Mouse (Mus musculus) intestine, embryonic 14.5 days (tissue): ENCODE measurements around the gene Gm47995. TPM values are rescaled to one million over a fixed set of nuclear protein-coding genes. Genes with fewer than 3 reads are reported as not detected.

Experiments used
- ATAC-seq: fragments of 200-750 bp; cut with Nextera tagmentation; replicated peaks from 2 replicates; pipeline ENCODE4 v1.8.0; 2017; ENCODE audit warnings: low read depth, moderate number of reproducible peaks, moderate TSS enrichment, moderate library complexity; ENCODE audit not compliant: low FRiP score, low TSS enrichment
- DNase-seq: peaks from one replicate; pipeline ENCODE4 v3.0.0-alpha.2; 2018; ENCODE audit warnings: low spot score
- H3K27ac ChIP-seq: fragments of 300-500 bp; sonication (generic); 2 replicates; pipeline ENCODE4 v1.5.1; 2014; ENCODE audit warnings: low read depth, mild to moderate bottlenecking, control low read depth
- H3K27me3 ChIP-seq: fragments of 300-500 bp; sonication (generic); replicated peaks from 2 replicates; pipeline ENCODE4 v1.6.1; 2014; ENCODE audit warnings: low read length, control low read depth; ENCODE audit not compliant: control insufficient read depth, insufficient read depth
- H3K36me3 ChIP-seq: fragments of 300-500 bp; sonication (generic); 2 replicates; pipeline ENCODE4 v1.6.1; 2014; ENCODE audit warnings: low read length, control low read depth; ENCODE audit not compliant: control insufficient read depth, insufficient read depth
- H3K4me1 ChIP-seq: fragments of 300-500 bp; sonication (generic); replicated peaks from 2 replicates; pipeline ENCODE4 v1.6.1; 2014; ENCODE audit warnings: low read length, control low read depth, mixed read lengths; ENCODE audit not compliant: control insufficient read depth, insufficient read depth
- H3K4me2 ChIP-seq: fragments of 300-500 bp; sonication (generic); 2 replicates; pipeline ENCODE4 v1.6.1; 2014; ENCODE audit warnings: low read length
- H3K4me3 ChIP-seq: fragments of 300-500 bp; sonication (generic); 2 replicates; pipeline ENCODE4 v1.5.1; 2014; ENCODE audit warnings: low read depth, low read length, control low read depth, mixed read lengths
- H3K9ac ChIP-seq: fragments of 300-500 bp; sonication (generic); 2 replicates; pipeline ENCODE4 v1.6.1; 2014; ENCODE audit warnings: mild to moderate bottlenecking, low read length
- H3K9me3 ChIP-seq: fragments of 300-500 bp; sonication (generic); 2 replicates; pipeline ENCODE4 v1.6.1; 2016; ENCODE audit warnings: low read length, control low read depth; ENCODE audit not compliant: control insufficient read depth
- WGBS: fragments of 180-500 bp; shearing (Covaris S2); extraction: QIAGEN DNeasy Blood & Tissue Kit; methylation state at CpG from one replicate; pipeline ENCODE4 v1.1.7; 2014; 5-methylcytosine and 5-hydroxymethylcytosine counted together
- polyA plus RNA-seq: library from polyadenylated mRNA; unstranded; fragments of >200 nt; fragmentation: Nextera tagmentation; extraction: Ambion mirVana; gene quantifications from 2 replicates; pipeline ENCODE4 v1.2.1, GENCODE M21; 2014

Gene Gm47995
- polyA plus RNA-seq, 1 experiment from 2014 or later: not detected

- Histone ChIP-seq H3K4me3 (no peak overlapping the region), H3K9me3 (no peaks in the 10 kb centered on the region), H3K4me1 (no peaks in the 10 kb centered on the region), H3K27me3 (no peaks in the 10 kb centered on the region), H3K27ac (no peak overlapping the region), H3K9ac (no peak overlapping the region), H3K36me3 (no peaks in the 10 kb centered on the region), H3K4me2 (no peak overlapping the region)
- ATAC-seq (no peak), DNase-seq (no peak)
- 89% methylated on average over 2 of the region's 2 CpGs for WGBS
Observed at GRCm38 (mm10) chr1:151158857-151159510, 39.3 kb upstream of the Gm47995 start.

- Histone ChIP-seq H3K4me1 (0 out of 2 replicates have a peak, but pooled peaks cover 6% of the 10 kb centered on the region), H3K36me3 (no peaks in the 10 kb centered on the region), H3K9ac (no peak overlapping the region), H3K4me3 (no peak overlapping the region), H3K27ac (no peak overlapping the region), H3K9me3 (no peaks in the 10 kb centered on the region), H3K4me2 (no peak overlapping the region), H3K27me3 (no peaks in the 10 kb centered on the region)
- WGBS: 38% methylated on average over 8 of the region's 8 CpGs
- no peak for DNase-seq
- ATAC-seq: no peak; the same call in 1 of the 2 replicates
Observed at GRCm38 (mm10) chr1:151166031-151166430, 32.2 kb upstream of the Gm47995 start.

GRCm38 (mm10) chr1:151167297-151168047 is 30.8 kb upstream of the Gm47995 start:
- WGBS: 17% methylated on average over 12 of the region's 12 CpGs
- H3K27ac ChIP-seq: peak overlapping the region; percentile 55
- ATAC-seq: peak; percentile 63
- no peak overlapping the region for H3K9ac ChIP-seq
- DNase-seq: peak; percentile 57
- no peak overlapping the region; the same call in 1 of the 2 replicates for H3K4me2 ChIP-seq
- 0 out of 2 replicates have a peak, but pooled peaks cover 6% of the 10 kb centered on the region for H3K4me1 ChIP-seq
- no peaks in the 10 kb centered on the region for H3K9me3 ChIP-seq
- no peaks in the 10 kb centered on the region for H3K27me3 ChIP-seq
- H3K4me3 ChIP-seq: no peak overlapping the region
- no peaks in the 10 kb centered on the region for H3K36me3 ChIP-seq

- 60% methylated on average over 3 of the region's 3 CpGs for WGBS
- no peak overlapping the region for H3K4me3 ChIP-seq
- H3K27ac ChIP-seq: no peak overlapping the region
- 0 out of 2 replicates have a peak, but pooled peaks cover 6% of the 10 kb centered on the region for H3K4me1 ChIP-seq
- no peaks in the 10 kb centered on the region for H3K9me3 ChIP-seq
- DNase-seq: no peak
- no peak for ATAC-seq
- H3K36me3 ChIP-seq: no peaks in the 10 kb centered on the region
- H3K4me2 ChIP-seq: no peak overlapping the region
- H3K9ac ChIP-seq: no peak overlapping the region
- H3K27me3 ChIP-seq: no peaks in the 10 kb centered on the region
Observed at GRCm38 (mm10) chr1:151168637-151169036, 29.6 kb upstream of the Gm47995 start.

- 73% methylated on average over 2 of the region's 2 CpGs for WGBS
- no peak overlapping the region for H3K9ac ChIP-seq
- DNase-seq: no peak
- H3K27me3 ChIP-seq: no peaks in the 10 kb centered on the region
- H3K27ac ChIP-seq: no peak overlapping the region
- H3K9me3 ChIP-seq: no peaks in the 10 kb centered on the region
- H3K36me3 ChIP-seq: no peaks in the 10 kb centered on the region
- no peak overlapping the region for H3K4me2 ChIP-seq
- H3K4me3 ChIP-seq: no peak overlapping the region
- 0 out of 2 replicates have a peak, but pooled peaks cover 3% of the 10 kb centered on the region for H3K4me1 ChIP-seq
- ATAC-seq: no peak
Observed at GRCm38 (mm10) chr1:151171572-151172461, 26.4 kb upstream of the Gm47995 start.

GRCm38 (mm10) chr1:151177030-151177936 is 21.0 kb upstream of the Gm47995 start:
- H3K4me2 ChIP-seq: peak overlapping the region; percentile 43

GRCm38 (mm10) chr1:151177937-151178271 is 20.3 kb upstream of the Gm47995 start:
- no peak for ATAC-seq
- no peaks in the 10 kb centered on the region for H3K36me3 ChIP-seq
- H3K27me3 ChIP-seq: no peaks in the 10 kb centered on the region
- no peaks in the 10 kb centered on the region for H3K4me1 ChIP-seq
- H3K27ac ChIP-seq: peak overlapping the region; percentile 17; the same call in 1 of the 2 replicates
- no peaks in the 10 kb centered on the region for H3K9me3 ChIP-seq
- WGBS: 12% methylated on average over 4 of the region's 4 CpGs
- peak overlapping the region; percentile 17; the same call in 1 of the 2 replicates for H3K4me3 ChIP-seq
- no peak overlapping the region for H3K9ac ChIP-seq
- no peak for DNase-seq
- H3K4me2 ChIP-seq: peak overlapping the region; percentile 43

More at GRCm38 (mm10) chr1:151177030-151177936, 21.0 kb upstream of the Gm47995 start:
- H3K9me3 ChIP-seq: no peaks in the 10 kb centered on the region
- H3K27me3 ChIP-seq: no peaks in the 10 kb centered on the region
- H3K4me1 ChIP-seq: no peaks in the 10 kb centered on the region
- H3K36me3 ChIP-seq: no peaks in the 10 kb centered on the region
- peak overlapping the region; percentile 43; the same call in 1 of the 2 replicates for H3K27ac ChIP-seq
- DNase-seq (no peak), ATAC-seq (peak; percentile 92)
- WGBS: 14% methylated on average over 10 of the region's 10 CpGs
- H3K4me3 ChIP-seq: peak overlapping the region; percentile 17; the same call in 1 of the 2 replicates
- no peak overlapping the region for H3K9ac ChIP-seq
